Mouse (Mus musculus): ENCODE data around the gene Fbln5.

Fbln5 gene

DNA sequence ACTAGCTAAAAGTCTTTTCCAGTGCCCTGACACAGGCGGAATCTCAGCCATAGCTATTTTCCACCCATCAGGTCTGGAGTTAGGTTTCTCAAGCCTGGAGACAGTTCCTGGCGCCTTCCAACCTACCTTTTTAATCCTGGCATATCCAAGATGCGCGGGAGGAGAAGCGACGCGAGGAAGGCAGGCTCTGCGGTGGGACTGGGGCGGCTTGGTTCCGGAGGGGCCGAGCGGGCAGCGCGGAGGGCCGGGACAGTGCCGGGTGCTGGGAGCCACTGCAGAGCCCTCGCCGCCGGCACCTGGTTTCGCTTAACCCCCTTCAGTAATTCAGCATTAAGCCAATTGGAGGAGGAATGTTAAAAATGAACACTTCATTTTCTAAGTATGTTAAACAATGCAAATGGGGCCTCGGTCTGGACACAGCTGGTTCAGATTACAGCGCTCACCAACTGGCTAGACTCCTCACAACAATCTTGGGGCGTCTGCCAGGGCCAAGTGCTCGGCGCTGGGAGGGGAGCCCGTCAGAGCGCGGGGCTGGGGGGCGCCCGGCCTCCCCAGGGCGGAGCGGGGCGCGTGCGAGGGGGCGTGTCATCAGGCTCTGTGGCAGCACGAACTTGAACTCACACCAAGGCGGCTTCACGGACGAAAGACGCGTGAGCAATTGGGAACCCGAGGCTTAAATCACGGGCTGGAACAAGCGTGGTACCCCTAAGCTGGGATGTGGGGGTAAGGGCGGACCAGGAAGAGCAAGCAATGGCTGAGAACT lies at the start of gene Fbln5:
Gene Fbln5 (minus strand): TSS at position 448 of the 763 bp plus-strand sequence.
- DNase-seq (ENCODE audit: low spot score) = peak; percentile 33

DNA sequence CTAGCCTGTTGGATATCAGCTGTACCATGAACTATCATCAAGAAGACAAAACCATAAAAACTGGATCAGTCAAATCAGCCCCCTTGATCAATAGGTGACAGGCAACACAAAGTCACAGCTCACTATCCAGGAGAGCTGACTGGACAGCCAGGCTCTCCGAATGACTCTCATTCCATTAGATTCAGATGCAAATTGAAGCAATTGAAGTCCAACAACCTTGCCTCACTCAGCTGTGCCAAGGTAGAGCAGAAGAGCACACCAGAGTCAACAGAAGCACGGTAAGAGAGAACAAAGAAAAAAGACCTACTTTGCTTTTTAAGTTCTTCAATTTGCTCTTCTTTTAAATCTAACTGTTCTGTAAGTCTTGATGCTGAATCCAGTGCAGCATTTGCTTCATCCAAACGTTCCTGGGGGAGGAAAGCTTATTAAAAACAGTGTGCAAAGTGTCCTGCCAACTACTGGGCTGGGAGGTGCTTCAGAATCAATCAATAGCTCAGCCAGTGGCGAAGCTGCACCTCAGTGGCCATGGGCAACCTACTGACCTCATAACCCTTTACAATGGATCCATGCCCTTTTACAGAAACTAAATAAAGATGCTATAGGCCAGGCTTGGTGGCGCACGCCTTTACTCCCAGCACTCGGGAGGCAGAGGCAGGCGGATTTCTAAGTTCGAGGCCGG lies 43.6 kb upstream of the Fbln5 start:
- no peak for DNase-seq (ENCODE audit: low spot score)

DNA sequence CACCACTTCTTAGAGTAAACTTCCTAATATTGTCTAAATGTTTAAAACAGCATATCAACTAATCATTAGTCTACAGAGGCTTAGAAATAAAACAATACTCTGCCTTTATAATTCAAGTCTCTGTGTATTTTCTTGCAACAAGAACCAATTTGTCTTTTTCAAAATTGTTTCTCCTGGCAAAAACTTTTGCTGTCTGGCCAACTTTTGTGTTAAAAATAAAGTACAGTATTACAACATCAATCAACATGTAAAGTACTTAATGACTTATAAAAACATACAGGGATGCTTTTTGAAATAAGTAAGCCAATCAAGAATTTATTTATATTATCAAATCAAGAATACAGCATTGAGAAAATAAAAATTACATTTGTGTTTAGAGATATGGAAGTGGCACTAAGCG lies 41.4 kb upstream of the Fbln5 start:
- DNase-seq (ENCODE audit: low spot score) = no peak

DNA sequence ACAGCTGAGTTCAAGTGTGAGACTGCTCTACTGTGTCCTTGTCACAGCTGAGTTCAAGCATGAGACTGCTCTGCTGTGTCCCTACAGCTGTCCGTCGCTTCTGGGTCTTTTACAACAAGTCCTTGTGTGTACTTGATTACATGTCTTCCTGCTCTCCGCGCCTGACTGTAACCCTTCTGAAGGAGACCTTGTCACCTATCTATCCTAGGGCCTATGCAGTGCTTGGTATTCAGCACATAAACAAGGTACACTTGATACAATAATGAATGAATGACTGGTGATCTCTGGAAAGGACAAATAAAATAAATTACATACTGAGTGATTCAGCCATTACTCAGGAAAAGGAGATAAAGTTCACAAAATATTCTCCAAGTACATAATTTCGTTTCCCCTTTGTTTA lies 39.2 kb upstream of the Fbln5 start:
- DNase-seq (ENCODE audit: low spot score) = no peak

DNA sequence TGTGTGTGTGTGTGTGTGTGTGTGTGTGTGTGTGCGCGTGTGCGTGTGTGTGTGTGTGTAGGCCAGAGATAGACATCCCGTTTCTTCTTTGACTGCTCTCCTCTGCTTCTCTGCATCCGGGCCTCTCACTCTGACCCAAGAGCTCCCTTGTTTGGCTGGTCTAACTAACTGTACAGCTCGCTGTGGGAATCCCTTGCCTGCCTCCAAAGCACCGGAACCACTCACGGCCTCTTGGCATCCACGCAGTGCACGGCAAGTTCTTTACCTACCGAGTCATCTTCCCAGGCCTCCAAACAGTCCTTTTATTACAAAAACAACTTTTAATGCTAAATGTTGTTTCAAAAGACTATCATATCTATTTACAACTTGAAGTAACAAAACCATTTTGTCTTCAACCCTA lies 35.5 kb upstream of the Fbln5 start:
- DNase-seq (ENCODE audit: low spot score) = no peak

DNA sequence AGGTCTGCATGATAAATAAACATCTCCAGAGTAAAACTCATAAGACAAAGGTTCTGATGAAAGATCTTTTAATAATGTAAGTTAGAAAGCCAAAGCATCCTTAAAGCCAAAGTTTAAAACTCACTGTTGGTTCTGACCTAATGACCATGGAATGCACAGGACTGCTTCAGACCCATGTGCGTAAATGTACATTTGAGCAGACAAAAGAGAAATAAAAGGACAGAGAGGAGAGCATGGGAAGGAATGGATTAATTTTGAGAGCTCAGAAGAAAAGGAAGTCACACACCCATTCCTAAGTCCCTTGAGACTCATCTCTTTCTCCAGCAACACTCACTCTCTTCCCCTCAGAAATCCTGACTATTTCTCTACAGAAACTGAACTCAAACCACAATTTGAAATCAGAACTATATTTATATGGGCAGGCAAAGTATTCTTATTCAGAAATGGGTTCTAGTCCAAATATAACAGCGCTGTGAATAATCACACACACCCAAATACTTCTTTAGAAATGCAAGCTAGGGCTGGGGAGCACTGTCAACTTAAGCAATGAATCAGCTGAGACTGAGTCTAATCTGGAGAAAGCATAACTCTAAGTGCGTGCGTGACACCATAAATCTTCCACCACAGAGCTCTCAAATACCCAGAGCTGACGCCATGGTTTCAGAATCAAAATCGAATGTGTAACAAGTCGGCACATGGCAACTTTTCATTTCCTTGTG lies 33.1 kb upstream of the Fbln5 start:
- DNase-seq (ENCODE audit: low spot score) = no peak

DNA sequence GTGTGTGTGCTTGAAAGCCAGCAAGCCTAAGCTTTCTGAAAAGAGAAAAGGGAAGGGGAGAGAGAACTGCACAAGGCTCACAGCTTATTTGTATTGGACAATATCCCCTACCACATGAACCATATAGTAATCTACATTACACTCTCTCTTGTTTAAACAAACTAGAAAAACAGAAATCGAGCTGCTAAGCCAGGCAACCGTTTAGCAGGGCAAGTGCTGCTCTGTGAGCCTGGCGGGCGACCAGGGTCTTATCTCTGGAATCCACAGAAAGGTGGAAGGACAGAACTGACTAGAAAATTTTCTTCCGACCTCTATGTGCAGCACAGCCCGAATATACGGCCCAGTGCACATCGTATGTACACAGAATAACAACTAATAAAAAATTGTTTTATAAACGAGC lies 32.5 kb upstream of the Fbln5 start:
- DNase-seq (ENCODE audit: low spot score) = no peak

DNA sequence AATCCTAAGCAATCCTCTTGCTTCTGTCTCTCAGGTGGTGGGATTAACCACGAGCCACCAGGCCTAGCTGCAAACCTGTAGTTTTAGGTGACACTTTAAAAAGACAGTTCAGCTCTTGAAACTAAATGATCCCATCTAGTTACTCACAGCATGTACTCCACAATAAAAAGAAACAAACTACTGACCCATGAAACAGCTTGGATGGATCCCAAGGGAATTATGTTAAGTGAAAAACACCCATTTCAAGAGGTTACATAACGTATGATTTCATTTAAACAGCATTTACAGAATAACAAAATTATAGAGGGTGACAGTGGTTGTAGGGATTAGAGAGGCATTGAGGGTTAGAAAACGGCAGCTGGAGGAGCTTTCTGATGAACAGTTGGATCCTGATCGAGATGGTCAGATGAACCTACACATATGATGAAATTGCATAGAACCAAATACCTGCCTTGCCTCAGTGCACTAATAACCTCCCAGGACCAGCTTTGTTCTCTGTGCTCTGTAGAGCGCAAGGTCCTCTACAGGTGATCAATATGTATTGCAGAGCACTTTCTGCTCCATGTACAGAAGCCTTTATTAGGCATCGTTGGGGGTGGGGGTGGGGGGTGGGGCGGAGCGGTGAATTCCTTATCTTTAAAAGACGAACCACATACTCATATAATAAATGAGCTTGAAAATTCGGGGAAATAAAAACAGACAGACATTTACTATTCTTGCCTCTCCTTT lies 17.9 kb upstream of the Fbln5 start:
- no peak for DNase-seq (ENCODE audit: low spot score)

DNA sequence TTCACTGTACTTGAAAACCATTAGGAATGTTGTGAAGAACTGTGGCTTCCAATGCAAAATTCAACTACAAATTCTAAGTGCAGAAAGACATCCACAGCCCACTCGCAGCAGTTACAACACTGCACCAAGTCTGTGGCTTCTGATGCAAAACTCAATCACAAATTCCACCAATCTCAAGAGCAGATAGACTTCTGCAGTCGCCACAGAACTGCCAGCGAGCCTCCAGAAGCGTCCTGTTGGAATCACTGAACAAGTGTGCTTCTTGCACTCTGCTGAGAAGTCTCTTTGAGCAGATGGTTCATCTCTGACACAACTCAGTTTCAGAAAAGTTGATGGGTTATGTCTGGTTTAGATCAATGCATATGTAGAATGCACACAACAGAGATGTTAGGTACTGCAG lies 15.9 kb upstream of the Fbln5 start:
- DNase-seq (ENCODE audit: low spot score) = no peak

DNA sequence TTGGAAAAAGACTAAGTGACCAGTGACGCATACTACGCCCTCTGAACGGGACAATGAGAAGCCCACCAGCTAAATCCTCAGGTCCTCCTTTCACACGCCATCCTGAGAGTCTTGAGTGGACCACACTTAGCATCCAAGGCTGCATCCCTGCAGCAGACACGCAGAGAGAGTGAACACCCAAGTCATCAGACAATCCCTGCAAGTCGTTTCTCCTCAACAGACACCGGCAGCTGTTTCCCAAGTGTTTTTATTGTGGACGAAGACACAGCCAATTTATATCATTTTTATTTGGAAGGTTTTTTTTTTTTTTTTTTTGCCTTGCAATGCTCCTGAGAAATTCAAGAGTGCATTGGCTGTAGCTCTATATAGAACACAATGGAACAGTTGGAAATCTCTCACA lies 14.9 kb upstream of the Fbln5 start:
- DNase-seq (ENCODE audit: low spot score) = no peak

DNA sequence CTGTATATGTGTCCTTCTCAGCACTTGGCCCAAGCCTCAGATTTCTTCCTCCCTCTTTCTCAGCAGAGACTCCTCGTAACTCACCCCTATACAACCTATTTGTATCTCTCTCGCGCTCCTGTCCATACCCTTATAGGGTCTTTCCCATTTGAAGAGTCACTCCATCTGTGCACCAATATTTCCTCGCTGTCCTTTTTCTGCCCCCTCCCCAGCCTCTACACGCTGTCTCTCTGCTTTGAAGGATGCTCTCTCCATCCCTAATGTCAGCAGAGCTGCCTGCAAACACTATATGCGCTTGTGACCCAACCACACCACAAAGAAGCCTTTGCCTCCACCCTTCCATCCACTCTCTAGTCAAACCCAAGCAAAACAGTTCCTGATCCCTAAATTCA lies 14.3 kb upstream of the Fbln5 start:
- DNase-seq (ENCODE audit: low spot score) = no peak

DNA sequence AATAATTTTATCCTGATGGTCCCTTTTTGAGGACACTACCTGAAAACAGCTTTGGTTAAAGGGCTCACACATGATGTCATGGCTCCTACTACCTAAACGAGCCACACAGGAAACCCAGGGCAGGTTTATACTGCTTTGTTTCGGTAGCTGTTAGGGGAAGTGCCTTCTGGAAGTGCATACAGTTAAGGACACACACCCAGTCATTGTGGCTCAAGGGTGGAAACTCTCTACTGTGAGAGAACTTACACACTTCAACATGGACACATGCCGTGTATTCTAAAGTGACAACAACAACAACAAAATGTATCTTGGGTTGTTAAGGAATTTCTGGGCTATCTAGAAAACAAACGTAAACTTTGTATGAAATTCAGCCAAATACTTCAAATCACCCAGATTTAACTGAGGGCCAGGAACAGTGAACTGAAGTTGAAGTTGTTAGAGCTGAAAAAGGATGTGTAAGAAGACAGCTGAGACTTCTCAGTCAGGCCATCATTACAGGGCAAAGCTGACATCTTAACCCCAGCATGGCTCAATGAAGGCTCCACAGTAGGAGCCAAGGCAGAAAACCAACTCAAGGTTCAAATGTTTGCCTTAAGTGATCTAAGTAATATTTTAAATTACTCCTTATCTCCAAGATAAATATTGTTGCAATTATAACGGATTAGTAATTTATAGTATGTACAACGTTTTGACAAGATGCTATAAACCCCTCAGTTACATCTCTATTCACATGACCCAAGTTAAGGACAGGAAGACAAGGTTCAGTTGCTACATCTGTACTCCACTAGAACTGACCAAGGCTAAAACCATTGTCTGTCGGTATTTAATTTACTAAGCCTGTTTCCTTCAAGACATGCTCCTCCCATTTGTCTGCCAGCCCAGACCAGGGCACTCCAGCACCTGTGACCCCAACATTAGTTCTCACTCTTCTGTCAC lies 13.6 kb upstream of the Fbln5 start:
- no peak for DNase-seq (ENCODE audit: low spot score)

DNA sequence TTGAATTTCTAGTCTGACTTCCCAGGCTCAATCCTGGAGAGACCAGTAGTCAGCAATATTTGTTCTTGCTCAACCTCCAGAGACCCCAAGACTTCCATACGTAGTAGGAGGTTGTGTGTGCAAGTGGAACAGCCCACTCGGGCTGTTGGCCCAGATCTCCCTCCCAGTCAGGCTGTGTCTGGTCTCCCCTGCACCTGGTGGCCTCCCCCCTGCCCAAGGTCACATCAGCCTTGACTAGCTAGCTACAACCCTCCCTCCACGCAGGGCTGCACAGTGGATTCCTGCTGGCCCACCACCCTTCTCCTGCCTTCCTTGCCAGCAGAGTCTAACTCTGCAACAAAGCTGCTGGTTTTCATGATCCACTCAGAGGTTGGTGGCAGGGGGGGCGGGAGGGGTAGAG lies 12.4 kb upstream of the Fbln5 start:
- DNase-seq (ENCODE audit: low spot score) = no peak

DNA sequence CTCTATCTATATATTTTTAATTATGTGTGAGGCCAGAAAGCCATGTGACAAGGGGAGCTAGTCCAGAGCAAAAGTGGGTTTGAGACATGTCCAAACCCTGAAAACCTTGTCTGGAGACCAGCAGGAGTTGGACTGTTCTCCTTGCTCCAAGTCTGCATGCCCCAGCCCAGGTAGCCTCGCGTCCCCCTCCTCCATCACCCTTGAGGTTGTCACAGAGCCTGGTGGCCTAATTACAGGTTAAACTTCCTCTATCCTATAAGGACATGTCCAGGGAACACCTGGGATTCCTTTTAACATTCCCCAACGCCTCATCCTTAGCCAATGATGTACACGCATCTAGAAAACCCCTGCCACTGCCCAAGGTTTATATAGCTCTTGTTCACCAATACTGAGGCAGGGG lies 4.3 kb upstream of the Fbln5 start:
- no peak for DNase-seq (ENCODE audit: low spot score)

DNA sequence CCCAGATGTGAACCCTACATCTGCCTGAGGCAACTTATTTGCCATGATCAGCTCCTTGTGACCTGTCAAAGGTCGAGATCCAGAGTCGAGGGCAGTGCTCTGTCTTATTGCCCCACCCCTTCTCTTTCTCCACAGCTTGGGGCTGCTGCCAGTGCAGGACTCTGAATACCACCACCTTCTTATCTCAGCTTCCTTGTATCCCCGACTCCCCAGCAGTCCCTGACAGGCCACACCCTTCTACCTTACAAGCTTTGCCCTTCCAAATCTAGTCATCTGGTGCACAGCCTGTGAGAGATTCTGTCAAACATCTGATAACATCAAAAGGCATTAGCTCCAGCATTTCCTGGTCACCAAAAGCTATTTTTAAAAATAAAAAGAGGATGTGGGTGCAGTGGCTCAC lies 2.7 kb upstream of the Fbln5 start:
- no peak for DNase-seq (ENCODE audit: low spot score)

DNA sequence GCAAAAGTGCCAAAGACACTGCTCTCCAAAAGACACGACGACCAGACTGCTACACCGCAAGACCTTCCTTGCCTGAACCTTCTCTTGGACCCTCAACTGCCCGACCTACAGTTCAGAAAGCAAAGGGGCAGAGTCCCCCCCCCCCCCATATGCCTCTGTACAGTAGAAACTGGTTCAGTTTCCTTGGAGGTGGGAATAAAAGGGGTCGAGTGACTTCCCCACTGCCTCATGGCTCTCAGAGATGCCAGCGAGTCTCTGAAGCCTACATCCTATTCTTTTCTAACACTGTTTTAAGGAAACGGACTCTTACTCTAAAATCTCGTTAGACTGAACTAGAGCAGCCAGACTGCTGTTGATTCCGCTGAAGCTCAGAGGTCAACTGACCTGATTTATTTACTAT lies 715 bp upstream of the Fbln5 start:
- no peak for DNase-seq (ENCODE audit: low spot score)

DNA sequence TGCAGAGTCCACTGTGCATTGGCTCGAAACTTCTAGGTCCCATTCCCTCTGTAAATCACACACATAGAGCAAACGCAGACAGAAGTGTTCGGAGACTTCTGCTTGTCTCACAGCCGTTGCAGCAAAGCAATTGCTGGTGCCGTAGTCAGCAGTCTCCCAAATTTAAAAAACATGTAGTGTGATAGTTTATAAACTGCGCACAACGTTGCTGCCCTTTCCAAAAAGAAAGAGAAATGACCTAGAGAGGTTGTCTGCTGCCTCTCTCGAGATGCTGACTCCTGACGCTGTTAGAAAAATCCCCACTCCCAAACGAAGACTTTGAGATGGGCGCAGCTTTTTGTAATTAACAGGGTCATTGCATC lies 628 bp downstream of the Fbln5 start:
- DNase-seq (ENCODE audit: low spot score) = no peak

DNA sequence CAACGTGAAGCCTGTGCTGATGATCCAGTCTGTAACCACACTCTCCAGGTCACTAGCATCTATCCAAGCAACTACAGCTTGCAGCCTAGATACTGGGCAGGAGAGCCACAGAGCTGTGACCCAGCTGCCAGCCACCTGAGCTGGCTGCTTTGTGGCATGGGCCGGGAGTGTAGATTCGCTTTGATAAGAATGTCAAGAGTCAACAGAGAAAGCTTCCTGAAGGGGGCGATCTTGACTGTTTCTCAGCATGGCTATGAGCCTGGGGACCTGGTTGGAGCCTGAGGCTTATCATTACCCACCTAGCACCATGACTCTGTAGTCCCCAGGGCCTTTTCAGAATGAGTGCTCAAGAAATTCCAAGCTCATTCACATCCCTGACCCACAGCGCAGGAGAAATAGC lies 2.0 kb downstream of the Fbln5 start:
- no peak for DNase-seq (ENCODE audit: low spot score)

DNA sequence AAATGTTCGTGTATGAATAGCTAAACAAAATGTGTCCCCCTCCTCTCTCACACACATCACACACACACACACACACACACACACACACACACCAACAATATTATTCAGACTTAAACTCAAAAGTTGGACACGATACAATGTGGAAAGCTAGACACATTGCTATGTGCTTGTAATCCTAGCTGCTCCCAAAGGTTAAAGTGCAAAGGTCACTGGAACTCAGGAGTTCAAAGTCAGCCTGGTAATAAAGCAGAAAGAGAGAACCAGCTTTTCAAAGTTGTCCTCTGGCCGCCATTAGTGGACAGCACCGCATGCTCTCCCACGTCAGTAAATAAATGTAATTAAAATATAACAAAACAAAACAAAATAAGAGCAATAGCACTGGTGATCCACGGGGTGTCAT lies 3.1 kb downstream of the Fbln5 start:
- DNase-seq (ENCODE audit: low spot score) = peak; percentile 38

DNA sequence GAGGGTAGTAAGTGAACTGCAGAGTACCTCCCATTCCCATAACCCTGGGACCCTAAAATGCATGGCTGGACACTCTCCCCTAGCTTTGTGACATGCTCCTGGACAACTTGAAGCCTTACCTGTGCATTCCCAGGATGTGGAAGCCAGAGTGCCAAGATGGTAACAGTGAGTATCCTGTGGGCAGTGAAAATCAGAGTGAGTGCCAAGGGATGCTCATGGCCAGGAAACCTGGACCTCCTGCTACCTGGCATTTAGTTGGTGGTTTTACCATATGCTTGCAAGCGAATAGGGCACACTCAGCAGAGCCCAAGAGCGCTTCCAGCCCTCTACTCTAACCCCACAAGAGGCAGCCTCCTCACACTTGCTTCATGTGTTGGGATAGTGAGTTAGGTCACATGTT lies 4.4 kb downstream of the Fbln5 start:
- DNase-seq (ENCODE audit: low spot score) = no peak

DNA sequence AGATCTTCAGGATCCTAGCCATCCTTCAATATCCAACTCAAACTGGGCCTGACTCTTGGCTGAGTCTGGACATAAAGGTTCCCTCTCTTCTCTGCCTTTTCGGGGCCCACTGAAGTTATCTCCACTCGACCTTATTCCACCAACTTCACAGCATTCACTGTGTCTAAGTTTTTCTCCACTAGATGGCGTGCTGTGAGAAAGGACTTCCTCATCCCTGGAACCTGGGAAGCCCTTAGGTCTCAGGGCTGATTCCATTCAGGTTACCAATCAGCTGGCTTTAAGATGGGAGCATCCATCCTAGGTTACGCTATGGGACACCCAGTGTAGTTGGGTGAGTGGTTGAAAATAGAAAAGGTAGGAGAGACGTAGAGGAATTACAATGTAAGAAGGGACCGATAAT lies 7.7 kb downstream of the Fbln5 start:
- no peak for DNase-seq (ENCODE audit: low spot score)

DNA sequence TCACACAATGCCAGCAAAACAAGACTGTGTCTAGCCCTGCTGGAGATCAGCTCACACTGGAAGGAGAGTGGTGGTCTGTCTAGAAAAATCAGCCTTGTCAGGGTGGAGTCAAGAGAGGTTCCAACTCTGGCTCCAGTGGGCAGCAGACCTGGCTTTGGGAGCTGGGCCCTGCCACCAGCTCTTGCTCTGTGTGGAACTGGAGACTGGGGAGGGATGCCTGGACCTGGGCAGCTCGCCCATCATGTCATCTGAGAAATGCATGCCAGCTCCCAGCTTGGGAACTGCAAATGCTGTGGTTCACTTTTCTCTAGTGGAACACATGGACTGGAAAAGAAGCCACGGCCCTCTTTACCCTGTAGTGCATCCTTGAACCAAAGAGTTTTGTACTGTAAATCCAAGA lies 8.3 kb downstream of the Fbln5 start:
- DNase-seq (ENCODE audit: low spot score) = no peak

Data from yolk sac, embryonic 10.5 days (tissue).